Mouse (Mus musculus) liver, adult 2 months (tissue): Measurements from ENCODE around the gene Atp6v0c. TPM values are rescaled to one million over a fixed set of nuclear protein-coding genes. Genes with fewer than 3 reads are reported as not detected.

Source experiments
- DNase-seq: peaks from one replicate; pipeline ENCODE4 v3.0.0-alpha.2; 2011; ENCODE audit warnings: low read depth, low spot score; ENCODE audit errors: extremely low read depth
- H3K27ac ChIP-seq: fragments of 200-500 bp; replicated peaks from 2 replicates; pipeline ENCODE4 v1.5.1; 2012; ENCODE audit warnings: low read depth, mild to moderate bottlenecking, control low read depth, inconsistent platforms, low read length; ENCODE audit not compliant: insufficient read depth
- H3K27me3 ChIP-seq: fragments of 200-500 bp; 2 replicates; pipeline ENCODE4 v1.6.1; 2012; ENCODE audit warnings: mild to moderate bottlenecking, moderate library complexity, low read length, inconsistent platforms; ENCODE audit not compliant: control insufficient read depth, insufficient read depth
- H3K36me3 ChIP-seq: fragments of 200-500 bp; 2 replicates; pipeline ENCODE4 v1.6.1; 2012; ENCODE audit warnings: low read length, inconsistent platforms; ENCODE audit not compliant: control insufficient read depth, insufficient read depth
- H3K4me1 ChIP-seq: fragments of 200-500 bp; 2 replicates; pipeline ENCODE4 v1.6.1; 2011; ENCODE audit warnings: low read length; ENCODE audit not compliant: control insufficient read depth, insufficient read depth
- H3K4me3 ChIP-seq: fragments of 200-500 bp; 2 replicates; pipeline ENCODE4 v1.5.1; 2011; ENCODE audit warnings: low read depth, mild to moderate bottlenecking, control low read depth, low read length, moderate library complexity; ENCODE audit not compliant: insufficient read depth
- H3K79me2 ChIP-seq: fragments of 200-500 bp; 2 replicates; pipeline ENCODE4 v1.6.1; 2012; ENCODE audit warnings: inconsistent platforms, mild to moderate bottlenecking, low read length, moderate library complexity; ENCODE audit not compliant: control insufficient read depth, insufficient read depth
- H3K9ac ChIP-seq: fragments of 200-500 bp; 2 replicates; pipeline ENCODE4 v1.6.1; 2012; ENCODE audit warnings: low read depth, mild to moderate bottlenecking, control low read depth, inconsistent platforms, low read length
- CTCF ChIP-seq: fragments of 200-500 bp; IDR thresholded peaks from 2 replicates; pipeline ENCODE4 v1.5.1; 2011; ENCODE audit warnings: low read depth, low read length, control low read depth
- POLR2A ChIP-seq: fragments of 200-500 bp; IDR thresholded peaks from 2 replicates; pipeline ENCODE4 v1.6.1; 2011; ENCODE audit warnings: low read length, control low read depth; ENCODE audit not compliant: insufficient read depth; ENCODE audit errors: extremely low read depth
- WGBS: fragments of 180-500 bp; shearing (Covaris S2); methylation state at CpG from one replicate; pipeline ENCODE4 v1.1.7; 2018; 5-methylcytosine and 5-hydroxymethylcytosine counted together
- polyA plus RNA-seq: library from polyadenylated mRNA; depleted of rRNA; stranded (reverse); fragments of >200 nt; gene quantifications from 2 replicates; pipeline ENCODE4 v1.2.3, GENCODE M21; 2012
- total RNA-seq: library from RNA; depleted of rRNA; stranded (reverse); fragments of >200 nt; gene quantifications from 2 replicates; pipeline ENCODE4 v1.2.3, GENCODE M21; 2014

Atp6v0c gene
- total and polyA plus RNA-seq, 2 experiments = 40.0 to 644 TPM

DNA sequence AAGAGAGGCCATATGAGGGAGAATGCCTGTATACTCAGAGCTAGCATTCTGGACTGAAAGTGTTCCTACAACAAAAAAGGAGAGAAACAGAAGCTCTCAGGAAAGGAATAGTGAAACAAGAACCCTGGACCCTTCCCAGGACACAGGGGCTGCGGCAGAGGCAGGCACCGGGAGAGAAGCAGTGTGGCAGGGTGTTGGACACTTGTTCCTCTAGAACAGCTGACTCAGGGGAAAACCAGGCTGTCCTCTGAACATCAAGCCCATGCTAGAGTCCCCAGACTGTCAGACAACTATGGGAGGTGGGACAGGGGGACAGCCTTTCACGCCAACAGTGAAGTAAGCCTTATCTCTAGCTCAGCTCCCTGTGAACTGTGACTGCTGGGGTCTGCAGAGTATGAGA is 41.1 kb upstream of the Atp6v0c start:
- Histone ChIP-seq H3K4me3 (no peak overlapping the region), H3K79me2 (peaks cover 3% of the 10 kb centered on the region; the same call in 1 of the 2 replicates), H3K9ac (no peak overlapping the region), H3K27ac (peak overlapping the region; percentile 57), H3K27me3 (no peaks in the 10 kb centered on the region), H3K4me1 (peaks cover 46% of the 10 kb centered on the region), H3K36me3 (peaks cover 5% of the 10 kb centered on the region)
- WGBS = 69% methylated on average over 3 of the region's 3 CpGs
- TF ChIP-seq POLR2A = no peak
- no peak for TF ChIP-seq CTCF
- no peak for DNase-seq

DNA sequence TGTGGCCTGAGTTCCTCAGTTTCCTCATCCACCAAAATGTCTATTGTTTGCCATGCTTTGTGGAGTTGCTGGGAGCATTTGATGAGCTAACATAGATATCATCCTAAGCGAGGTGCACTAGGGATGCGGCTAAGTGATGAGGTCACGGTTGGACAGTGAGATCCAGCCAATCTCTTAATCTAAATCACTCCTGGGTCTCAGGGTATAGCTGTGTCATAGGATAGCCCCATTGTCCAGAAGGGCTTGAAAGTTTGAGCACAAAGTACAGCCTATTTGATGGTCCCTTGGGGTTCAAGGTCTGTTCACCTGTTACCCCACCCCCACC is 40.4 kb upstream of the Atp6v0c start:
- no peaks in the 10 kb centered on the region; the same call in 1 of the 2 replicates for H3K36me3 ChIP-seq
- no peak overlapping the region for H3K4me3 ChIP-seq
- H3K4me1 ChIP-seq = peaks cover 46% of the 10 kb centered on the region
- no peaks in the 10 kb centered on the region for H3K27me3 ChIP-seq
- WGBS = 91% methylated on average over 3 of the region's 3 CpGs
- no peak overlapping the region for H3K9ac ChIP-seq
- TF ChIP-seq CTCF = no peak
- no peak for TF ChIP-seq POLR2A
- H3K27ac ChIP-seq = peak overlapping the region; percentile 57
- peaks cover 7% of the 10 kb centered on the region; the same call in 1 of the 2 replicates for H3K79me2 ChIP-seq
- DNase-seq = no peak

DNA sequence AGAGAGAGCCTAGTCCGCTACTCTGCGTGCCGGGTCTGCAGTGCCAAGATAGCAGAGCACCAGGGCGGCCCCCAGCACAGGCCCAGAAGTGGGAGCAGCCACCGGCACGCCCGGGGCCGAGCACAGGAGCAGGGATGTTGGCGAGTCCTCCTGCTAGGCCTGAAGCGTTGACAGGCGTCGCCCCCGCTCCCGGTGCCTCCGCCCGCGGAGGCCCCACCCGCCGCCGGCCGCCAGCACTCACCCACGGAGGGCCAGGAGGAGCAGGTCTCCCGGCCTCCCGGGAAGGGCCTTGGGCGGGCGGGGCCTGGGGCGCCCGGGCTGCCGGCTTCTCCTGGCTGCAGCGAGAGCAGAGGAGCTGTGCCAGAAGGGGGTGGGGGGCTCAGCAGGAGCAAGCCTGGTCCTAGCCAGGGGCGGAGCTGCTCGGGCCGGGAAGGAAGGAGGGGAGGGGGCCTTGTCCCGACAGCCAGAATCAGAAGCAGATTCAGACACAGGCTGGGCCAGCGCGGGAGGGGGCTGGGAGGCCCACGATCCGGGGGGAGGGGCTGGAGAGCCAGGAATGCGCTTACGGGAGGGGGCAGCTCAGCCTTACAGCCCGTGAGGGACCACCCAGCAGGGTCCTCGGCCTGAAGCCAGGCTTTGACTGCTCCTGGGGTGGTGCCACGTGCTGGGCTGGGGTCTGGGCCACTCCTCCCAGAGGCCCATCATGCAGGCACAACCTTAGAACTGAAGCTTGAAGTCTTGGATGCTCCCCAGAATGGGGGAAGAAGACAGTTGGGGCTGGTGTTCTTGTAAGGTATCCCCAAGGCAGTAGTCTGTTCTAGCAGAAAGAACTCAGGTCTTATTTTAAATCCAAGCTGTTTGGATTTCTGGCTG is 39.8 kb upstream of the Atp6v0c start, which contains the start of gene Ntn3:
Gene Ntn3 (minus strand): TSS at position 489 of the 873 bp plus-strand sequence.
- no peaks in the 10 kb centered on the region for H3K27me3 ChIP-seq
- peak within 1 kb of the TSS; percentile 70 for H3K4me3 ChIP-seq
- TF ChIP-seq CTCF = no peak
- no peak for TF ChIP-seq POLR2A
- H3K27ac ChIP-seq = peak within 1 kb of the TSS; percentile 90
- H3K4me1 ChIP-seq = peaks cover 49% of the 10 kb centered on the region
- peak within 1 kb of the TSS; percentile 83 for H3K9ac ChIP-seq
- no peak for DNase-seq
- H3K36me3 ChIP-seq = no peaks in the 10 kb centered on the region
- WGBS = 10% methylated on average over 39 of the region's 43 CpGs
- peaks cover 11% of the 10 kb centered on the region; the same call in 1 of the 2 replicates for H3K79me2 ChIP-seq

DNA sequence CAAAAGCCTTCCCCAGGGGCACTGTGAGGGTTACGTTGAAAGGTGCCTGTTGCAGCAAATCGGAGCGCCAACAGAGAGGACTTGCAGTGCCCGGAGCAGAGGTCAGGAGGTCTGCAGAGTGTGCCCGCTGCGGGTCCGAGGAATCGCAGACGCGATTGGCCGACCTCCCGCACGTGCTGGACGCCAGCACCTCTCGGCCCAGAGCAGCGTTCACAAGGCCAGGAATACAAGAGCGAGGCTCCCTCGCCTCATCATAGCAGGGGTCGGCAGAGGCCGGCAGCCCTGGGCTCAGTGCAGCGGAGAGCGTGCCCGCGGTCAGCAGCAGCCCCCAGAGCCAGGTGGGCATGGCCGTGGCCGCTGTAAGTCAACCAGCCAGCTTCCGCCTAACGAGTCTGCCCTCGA is 39.1 kb upstream of the Atp6v0c start:
- Histone ChIP-seq H3K9ac (peak overlapping the region; percentile 83), H3K27ac (peak overlapping the region; percentile 90), H3K36me3 (no peaks in the 10 kb centered on the region), H3K79me2 (peaks cover 11% of the 10 kb centered on the region; the same call in 1 of the 2 replicates), H3K4me3 (peak overlapping the region; percentile 70), H3K27me3 (no peaks in the 10 kb centered on the region), H3K4me1 (peaks cover 48% of the 10 kb centered on the region)
- DNase-seq = peak; percentile 84
- TF ChIP-seq POLR2A (peak; percentile 25; the same call in 1 of the 2 replicates), CTCF (no peak)
- 7% methylated on average over 29 of the region's 29 CpGs for WGBS

DNA sequence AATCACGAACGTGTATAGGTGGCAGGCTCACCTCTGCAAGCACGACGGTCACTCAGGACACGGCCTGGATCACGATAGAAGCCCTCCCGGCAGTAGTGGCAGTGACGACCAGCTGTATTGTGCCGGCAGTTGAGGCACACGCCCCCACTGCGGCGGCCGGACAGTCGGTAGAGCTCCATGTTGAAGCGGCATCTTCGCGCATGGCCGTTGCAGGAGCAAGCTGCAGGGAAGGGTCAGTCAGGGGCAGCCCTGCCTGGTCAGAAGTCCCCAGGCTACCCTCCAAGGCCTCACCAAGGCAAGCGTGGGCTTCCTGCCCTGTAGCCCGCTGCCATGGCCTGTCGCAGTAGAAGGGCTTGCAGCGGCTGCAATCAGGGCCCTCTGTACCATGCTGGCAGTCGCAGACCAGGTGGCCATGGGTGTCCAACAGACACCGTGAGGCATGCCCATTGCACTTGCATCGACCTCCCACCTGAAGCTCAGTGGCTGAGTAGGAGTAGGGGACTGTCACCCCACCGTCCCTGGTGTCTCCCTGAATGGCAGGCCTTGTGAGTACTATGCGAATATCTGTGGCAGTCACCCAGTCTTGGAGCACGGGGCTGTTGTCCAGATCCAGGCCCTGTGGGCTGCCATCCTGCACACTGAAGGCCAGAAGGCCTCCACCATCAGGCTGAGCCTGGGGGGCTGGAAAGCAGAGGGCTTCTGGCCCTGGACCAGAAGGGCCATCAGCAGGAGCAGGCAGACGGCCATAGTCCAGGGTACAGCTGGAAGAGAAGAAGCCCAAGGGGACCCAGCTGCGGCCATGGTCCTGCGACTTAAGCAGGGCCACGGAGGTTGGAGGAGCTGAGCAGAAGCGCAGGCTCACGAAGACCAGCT is 38.5 kb upstream of the Atp6v0c start:
- Histone ChIP-seq H3K79me2 (peaks cover 16% of the 10 kb centered on the region; the same call in 1 of the 2 replicates), H3K4me1 (peaks cover 46% of the 10 kb centered on the region), H3K9ac (peak overlapping the region; percentile 83), H3K36me3 (no peaks in the 10 kb centered on the region), H3K27ac (peak overlapping the region; percentile 90), H3K27me3 (no peaks in the 10 kb centered on the region), H3K4me3 (peak overlapping the region; percentile 70; the same call in 1 of the 2 replicates)
- DNase-seq = no peak
- TF ChIP-seq POLR2A = 0 out of 2 replicates have a peak, but pooled peaks have one; percentile 0
- TF ChIP-seq CTCF = no peak
- 86% methylated on average over 34 of the region's 34 CpGs for WGBS
